Mouse (Mus musculus) urinary bladder, postnatal 14 days (tissue): Measurements from ENCODE around the gene Inafm2.

Experiments used
- DNase-seq: peaks from one replicate; pipeline ENCODE4 v3.0.0; 2021; ENCODE audit warnings: low spot score

The Inafm2 gene

GRCm38 (mm10) chr2:118759828-118760227 is 14.3 kb downstream of the Inafm2 start:
- peak; percentile 65 for DNase-seq

GRCm38 (mm10) chr2:118760311-118761025 is 14.9 kb downstream of the Inafm2 start:
- no peak for DNase-seq

GRCm38 (mm10) chr2:118761358-118761757 is 15.8 kb downstream of the Inafm2 start:
- DNase-seq = no peak

- DNase-seq = peak; percentile 96
These were observed 16.6 kb downstream of the Inafm2 start, which contains the start of gene Ccdc9b for GRCm38 (mm10) chr2:118761906-118762783. Gene Ccdc9b (minus strand): TSS chr2:118762661.

GRCm38 (mm10) chr2:118762784-118763148 is 17.2 kb downstream of the Inafm2 start:
- no peak for DNase-seq

GRCm38 (mm10) chr2:118763469-118763868 is 17.9 kb downstream of the Inafm2 start:
- DNase-seq = no peak

- DNase-seq = no peak
These were observed 18.7 kb downstream of the Inafm2 start for GRCm38 (mm10) chr2:118764094-118764831.

- DNase-seq = no peak
These were observed 19.3 kb downstream of the Inafm2 start for GRCm38 (mm10) chr2:118764875-118765274.

- no peak for DNase-seq
These were observed 20.8 kb downstream of the Inafm2 start for GRCm38 (mm10) chr2:118766041-118767033.

- DNase-seq = no peak
These were observed 26.8 kb downstream of the Inafm2 start, which contains the start of gene Phgr1 for GRCm38 (mm10) chr2:118772158-118772874. Gene Phgr1 (plus strand): TSS chr2:118772769.

- DNase-seq = no peak
These were observed 29.0 kb downstream of the Inafm2 start for GRCm38 (mm10) chr2:118774536-118774935.

- DNase-seq = no peak
These were observed 29.8 kb downstream of the Inafm2 start for GRCm38 (mm10) chr2:118775396-118775795.

- DNase-seq = no peak
These were observed 30.3 kb downstream of the Inafm2 start for GRCm38 (mm10) chr2:118775846-118776245.

GRCm38 (mm10) chr2:118776295-118776694 is 30.7 kb downstream of the Inafm2 start:
- no peak for DNase-seq

GRCm38 (mm10) chr2:118778418-118778817 is 32.9 kb downstream of the Inafm2 start:
- DNase-seq = no peak

GRCm38 (mm10) chr2:118779065-118779464 is 33.5 kb downstream of the Inafm2 start:
- no peak for DNase-seq

- DNase-seq = peak; percentile 94
These were observed 34.2 kb downstream of the Inafm2 start, which contains the start of gene Disp2 for GRCm38 (mm10) chr2:118779504-118780480. Gene Disp2 (plus strand): TSS chr2:118779719.

GRCm38 (mm10) chr2:118781115-118781514 is 35.6 kb downstream of the Inafm2 start:
- DNase-seq = no peak

GRCm38 (mm10) chr2:118782303-118782702 is 36.7 kb downstream of the Inafm2 start:
- no peak for DNase-seq
